Mouse (Mus musculus): ENCODE data around the gene 0610037L13Rik. TPM values are rescaled to one million over a fixed set of nuclear protein-coding genes. Genes with fewer than 3 reads are reported as not detected.

Gene 0610037L13Rik
- polyA plus RNA-seq (2017; shearing (Covaris generic)) = 66.7 TPM

DNA sequence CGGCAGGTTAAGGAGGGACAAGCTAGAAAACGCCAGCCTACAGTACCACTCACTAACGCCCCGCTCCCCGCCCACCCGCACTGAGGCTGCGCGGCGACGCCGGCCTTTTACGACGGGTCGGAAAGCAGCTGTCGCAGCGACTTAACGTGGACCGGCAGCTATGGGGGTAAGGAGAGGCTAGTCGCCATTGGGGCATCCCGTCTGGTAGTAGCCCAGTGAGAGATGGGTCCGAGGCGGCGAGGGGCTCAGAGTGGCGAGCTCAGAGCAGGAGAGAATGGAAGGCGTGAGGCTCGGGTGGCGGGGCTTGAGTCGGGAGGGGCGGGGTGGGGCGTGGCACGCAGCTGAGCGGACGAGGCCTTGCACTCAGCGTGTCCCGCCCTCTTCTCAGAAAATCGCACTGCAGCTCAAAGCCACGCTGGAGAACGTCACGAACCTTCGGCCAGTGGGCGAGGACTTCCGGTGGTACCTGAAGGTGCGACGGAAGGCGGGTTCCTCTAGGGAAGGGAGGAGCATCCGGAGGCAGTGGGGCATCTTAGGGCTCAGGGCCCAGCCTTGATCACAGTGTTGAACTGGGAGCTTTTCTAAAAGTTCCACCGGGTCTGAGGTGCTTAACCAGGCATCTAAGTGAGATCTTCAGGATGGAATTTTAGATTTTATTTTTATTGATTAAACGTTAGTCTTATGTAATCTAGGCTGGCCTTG is at the start of gene 0610037L13Rik:
Gene 0610037L13Rik (plus strand): TSS at position 83 of the 702 bp plus-strand sequence.

DNA sequence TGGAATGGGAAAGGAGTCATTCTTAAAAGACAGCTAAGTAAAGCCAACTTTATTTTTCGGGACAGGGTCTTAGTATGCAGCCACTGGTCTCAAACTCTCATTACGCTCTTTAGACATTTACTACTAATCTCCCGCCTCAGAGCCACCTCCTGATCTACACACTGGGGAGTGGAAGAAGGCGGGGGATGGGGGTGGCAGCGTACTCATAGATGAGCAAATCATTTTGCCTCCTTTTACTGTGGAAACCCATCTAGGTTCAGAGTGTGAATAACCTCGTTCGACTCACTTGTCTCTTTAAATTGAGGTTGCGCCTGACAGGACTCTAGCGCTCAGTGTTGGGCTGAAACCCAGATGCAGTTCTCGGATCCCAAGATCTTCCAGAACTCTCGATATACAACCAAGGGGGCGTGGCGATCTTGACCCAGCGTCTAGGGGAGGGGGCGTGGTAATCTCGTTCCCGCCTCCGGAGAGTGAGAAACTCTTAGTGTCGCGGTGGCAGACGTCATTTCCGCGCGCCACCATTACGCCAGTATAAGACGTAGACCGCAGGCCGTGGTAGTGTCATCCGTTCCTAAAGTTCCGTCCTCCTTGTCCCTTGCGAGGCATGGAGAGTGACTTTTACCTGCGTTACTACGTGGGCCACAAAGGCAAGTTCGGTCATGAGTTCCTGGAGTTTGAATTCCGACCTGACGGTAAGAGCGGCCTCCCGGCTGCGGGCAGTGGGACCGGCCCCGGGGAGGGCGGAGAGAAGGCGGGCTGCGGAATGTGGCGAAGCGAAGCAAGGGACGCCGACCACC is 10.2 kb upstream of the 0610037L13Rik start, which contains the start of gene Magoh:
Gene Magoh (plus strand): TSS at position 502 of the 797 bp plus-strand sequence.

GRCm38 (mm10) chr4:107923145-107923802 is 33.7 kb downstream of the 0610037L13Rik start, which contains the start of gene Cpt2:
Gene Cpt2 (minus strand): TSS chr4:107923610.

Other genes with a start within 250 kb of the 0610037L13Rik start
- gene Dmrtb1, start 205.6 kb upstream of the 0610037L13Rik start, polyA plus RNA-seq (2017; shearing (Covaris generic)) = not detected
- 0.60 TPM for gene Lrp8, start 87.6 kb upstream of the 0610037L13Rik start, polyA plus RNA-seq (2017; shearing (Covaris generic))
- 155 TPM for gene Magoh, start 10.1 kb upstream of the 0610037L13Rik start, polyA plus RNA-seq (2017; shearing (Covaris generic))
- 26.1 TPM for gene Cpt2, start 33.8 kb downstream of the 0610037L13Rik start, polyA plus RNA-seq (2017; shearing (Covaris generic))
- not detected for gene Slc1a7, start 78.5 kb downstream of the 0610037L13Rik start, polyA plus RNA-seq (2017; shearing (Covaris generic))
- gene Podn, start 206.6 kb downstream of the 0610037L13Rik start, polyA plus RNA-seq (2017; shearing (Covaris generic)) = not detected

All from activated CD4-positive, CD25-positive, alpha-beta regulatory T cell, adult 9 weeks (primary cell).